Mouse (Mus musculus): ENCODE data around the gene Vdr. TPM values are rescaled to one million over a fixed set of nuclear protein-coding genes. Genes with fewer than 3 reads are reported as not detected.

Vdr gene
- polyA plus RNA-seq, 1 experiment from 2014 or later: 0.59 TPM

DNA sequence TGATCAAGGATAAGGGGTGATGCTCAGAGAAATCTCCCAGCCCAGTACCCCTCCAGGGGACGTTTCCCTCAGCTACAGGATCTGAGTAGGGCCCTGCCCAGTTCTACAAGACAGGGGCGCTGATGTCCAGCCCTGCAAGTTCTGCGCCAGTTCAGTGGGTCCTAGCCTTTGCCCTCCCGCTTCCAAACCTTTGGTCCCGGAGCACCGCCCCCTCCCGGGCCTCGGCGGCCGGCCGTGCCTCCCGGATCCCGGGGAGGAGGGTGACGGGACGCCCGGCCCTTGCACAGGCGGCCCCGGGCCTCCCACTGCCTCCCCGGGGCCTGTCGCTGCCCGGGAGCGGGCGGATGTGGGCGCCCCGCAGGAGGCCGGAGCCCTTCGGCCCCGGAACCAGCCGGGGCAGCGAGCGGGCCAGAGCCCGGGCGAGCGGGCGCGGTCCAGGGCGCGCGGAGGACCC is 79.6 kb downstream of the Vdr start:
- no peaks in the 10 kb centered on the region for H3K9me3 ChIP-seq
- peak; percentile 70 for DNase-seq (ENCODE audit: low spot score)
- H3K36me3 ChIP-seq (replicated peaks): 0 out of 2 replicates have a peak, but pooled peaks cover 4% of the 10 kb centered on the region
- under 1% methylated on average over 39 of the region's 39 CpGs for WGBS
- H3K4me3 ChIP-seq: peak overlapping the region; percentile 92
- H3K27me3 ChIP-seq (replicated peaks; ENCODE audit: low read depth, poor library complexity, severe bottlenecking): peaks cover 18% of the 10 kb centered on the region
- H3K27ac ChIP-seq (replicated peaks): peak overlapping the region; percentile 100
- H3K4me1 ChIP-seq: peaks cover 65% of the 10 kb centered on the region

DNA sequence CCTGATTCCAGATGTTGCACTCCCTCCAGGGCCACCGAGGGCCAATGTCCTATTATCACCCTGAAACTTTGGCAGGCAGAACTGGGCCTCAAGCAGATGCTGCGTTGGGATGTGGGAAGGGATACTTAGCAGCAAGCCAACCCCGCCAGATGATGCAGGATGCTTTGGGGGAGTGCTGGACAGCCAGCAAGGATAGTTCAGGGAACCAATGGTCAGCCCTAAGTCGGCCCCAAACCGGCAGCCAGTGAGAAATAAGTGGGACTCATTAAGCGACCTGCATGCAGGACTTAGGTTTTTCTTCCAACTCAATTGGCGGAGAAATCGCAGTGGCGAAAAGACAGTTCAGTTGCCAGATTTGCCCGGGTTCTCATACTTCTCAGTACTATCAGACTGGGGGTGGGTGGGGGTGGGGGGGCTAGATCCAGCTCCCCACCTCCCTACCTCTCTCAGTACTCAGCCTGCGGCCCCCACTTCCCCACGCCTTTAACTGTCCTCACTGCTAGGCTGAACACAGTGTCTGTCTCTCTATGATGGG is 80.1 kb downstream of the Vdr start:
- WGBS: 8% methylated on average over 12 of the region's 12 CpGs

DNA sequence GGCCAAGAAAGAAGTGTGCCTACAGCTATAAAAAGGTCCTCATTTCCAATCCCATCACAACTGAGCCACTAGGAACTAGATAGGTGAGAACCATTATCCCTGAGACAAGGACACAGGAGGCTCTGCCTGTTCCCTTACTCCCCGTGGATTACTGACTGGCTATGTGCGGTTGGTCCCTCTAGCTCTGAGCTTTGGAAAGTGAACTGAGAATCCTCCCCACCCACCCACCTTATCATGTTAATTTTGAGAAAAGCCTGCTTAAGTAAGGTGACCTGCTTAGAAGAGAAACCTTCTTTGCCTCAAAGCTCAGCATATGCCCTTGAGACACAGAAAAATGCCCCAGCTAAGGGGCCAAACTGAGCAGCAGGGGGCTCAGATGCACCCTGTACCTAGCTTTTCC is 81.0 kb downstream of the Vdr start:
- 0 out of 2 replicates have a peak, but pooled peaks cover 4% of the 10 kb centered on the region for H3K36me3 ChIP-seq (replicated peaks)
- DNase-seq (ENCODE audit: low spot score): no peak
- H3K27me3 ChIP-seq (replicated peaks; ENCODE audit: low read depth, poor library complexity, severe bottlenecking): peaks cover 21% of the 10 kb centered on the region
- H3K4me3 ChIP-seq: peak overlapping the region; percentile 92
- 59% methylated on average over 2 of the region's 2 CpGs for WGBS
- H3K27ac ChIP-seq (replicated peaks): peak overlapping the region; percentile 65
- H3K9me3 ChIP-seq: no peaks in the 10 kb centered on the region
- peaks cover 78% of the 10 kb centered on the region for H3K4me1 ChIP-seq

More for the DNA sequence above, 80.1 kb downstream of the Vdr start:
- Histone ChIP-seq H3K27ac (replicated peaks) (peak overlapping the region; percentile 100), H3K4me3 (peak overlapping the region; percentile 92), H3K27me3 (replicated peaks; ENCODE audit: low read depth, poor library complexity, severe bottlenecking) (peaks cover 21% of the 10 kb centered on the region), H3K9me3 (no peaks in the 10 kb centered on the region), H3K36me3 (replicated peaks) (0 out of 2 replicates have a peak, but pooled peaks cover 4% of the 10 kb centered on the region), H3K4me1 (peaks cover 70% of the 10 kb centered on the region)
- peak; percentile 31 for DNase-seq (ENCODE audit: low spot score)

DNA sequence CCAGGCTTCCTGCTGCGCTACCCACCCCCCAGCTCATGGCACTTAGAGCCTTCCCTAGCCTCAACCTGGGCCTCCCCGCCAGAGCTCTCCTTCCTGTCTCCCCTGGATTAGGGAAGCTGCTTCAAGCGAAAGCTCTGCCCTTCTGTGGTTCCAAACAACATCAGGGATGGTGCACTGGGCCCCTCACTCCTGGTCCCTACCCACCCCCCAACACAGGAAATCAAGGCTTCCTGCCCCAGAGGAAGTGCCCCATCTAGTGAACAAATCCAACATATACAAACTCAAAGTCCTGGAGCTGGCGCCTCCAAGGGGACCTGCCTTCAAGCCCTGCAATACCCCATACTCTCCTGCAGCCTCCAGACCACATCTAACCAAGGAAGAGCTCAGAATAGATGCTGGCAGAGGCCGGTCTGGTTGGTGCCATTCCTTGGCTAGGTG is 81.5 kb downstream of the Vdr start:
- DNase-seq (ENCODE audit: low spot score): peak; percentile 44
- Histone ChIP-seq H3K4me3 (peak overlapping the region; percentile 92), H3K36me3 (replicated peaks) (peaks cover 9% of the 10 kb centered on the region), H3K27me3 (replicated peaks; ENCODE audit: low read depth, poor library complexity, severe bottlenecking) (peaks cover 21% of the 10 kb centered on the region), H3K9me3 (no peaks in the 10 kb centered on the region), H3K4me1 (peaks cover 83% of the 10 kb centered on the region), H3K27ac (replicated peaks) (peak overlapping the region; percentile 65; the same call in 1 of the 2 replicates)
- 49% methylated on average over 5 of the region's 5 CpGs for WGBS

DNA sequence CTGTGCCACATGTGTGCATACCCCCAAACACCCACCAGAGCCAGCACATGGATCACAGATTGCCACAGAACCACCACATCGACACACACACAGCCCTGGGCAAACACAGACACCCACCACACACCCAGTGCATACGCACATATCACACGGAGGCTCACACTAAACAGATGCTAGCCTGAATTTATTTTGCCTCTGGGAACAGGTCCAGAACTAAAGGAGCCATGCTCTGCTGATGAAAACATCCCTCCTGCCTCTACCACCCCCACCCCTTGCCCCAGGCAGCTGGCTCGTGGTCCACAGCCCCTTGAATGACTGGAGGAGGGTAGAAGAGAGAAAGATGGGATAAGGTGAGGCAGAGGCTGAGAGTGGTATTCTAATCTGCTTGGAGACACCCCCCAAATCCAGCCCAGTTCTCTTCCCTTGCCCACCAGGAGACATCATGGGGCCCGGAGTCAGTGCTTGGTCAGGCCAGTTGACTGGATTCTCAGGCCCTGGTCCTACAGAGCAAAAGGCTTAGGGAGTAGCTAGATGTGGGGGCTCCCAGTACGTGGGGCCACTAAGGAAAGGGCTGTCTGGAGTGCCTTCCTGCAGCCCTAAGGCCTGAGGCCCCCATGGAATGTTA is 82.1 kb downstream of the Vdr start:
- H3K9me3 ChIP-seq: no peaks in the 10 kb centered on the region
- peak overlapping the region; percentile 92 for H3K4me3 ChIP-seq
- 56% methylated on average over 6 of the region's 6 CpGs for WGBS

DNA sequence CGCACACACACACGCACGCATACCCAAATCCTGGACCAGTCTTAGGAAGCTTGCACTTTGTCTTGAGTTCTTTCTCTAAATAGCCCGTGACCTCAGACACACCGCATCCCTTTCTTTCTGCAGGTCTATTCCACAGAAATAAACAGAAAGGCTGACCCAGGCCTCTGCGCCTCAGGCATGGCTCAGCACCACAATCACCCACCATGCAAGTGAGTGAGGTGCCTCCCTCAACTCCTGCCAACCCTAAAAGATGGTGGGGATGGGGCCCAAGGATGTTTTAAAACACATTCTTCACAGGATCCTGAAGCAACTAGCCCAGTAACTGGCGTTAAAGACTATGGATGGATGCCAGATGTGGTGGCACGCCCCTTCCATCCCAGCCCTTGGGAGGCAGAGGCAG is 83.0 kb downstream of the Vdr start:
- Histone ChIP-seq H3K4me3 (no peak overlapping the region), H3K36me3 (replicated peaks) (peaks cover 12% of the 10 kb centered on the region), H3K4me1 (peaks cover 90% of the 10 kb centered on the region), H3K27me3 (replicated peaks; ENCODE audit: low read depth, poor library complexity, severe bottlenecking) (peaks cover 15% of the 10 kb centered on the region; the same call in 1 of the 2 replicates), H3K27ac (replicated peaks) (no peak overlapping the region), H3K9me3 (no peaks in the 10 kb centered on the region)
- 87% methylated on average over 8 of the region's 8 CpGs for WGBS
- no peak for DNase-seq (ENCODE audit: low spot score)

More for the DNA sequence above, 82.1 kb downstream of the Vdr start:
- H3K27me3 ChIP-seq (replicated peaks; ENCODE audit: low read depth, poor library complexity, severe bottlenecking): peaks cover 15% of the 10 kb centered on the region; the same call in 1 of the 2 replicates
- no peak for DNase-seq (ENCODE audit: low spot score)
- H3K27ac ChIP-seq (replicated peaks): peak overlapping the region; percentile 65
- peaks cover 88% of the 10 kb centered on the region for H3K4me1 ChIP-seq
- peaks cover 12% of the 10 kb centered on the region for H3K36me3 ChIP-seq (replicated peaks)

DNA sequence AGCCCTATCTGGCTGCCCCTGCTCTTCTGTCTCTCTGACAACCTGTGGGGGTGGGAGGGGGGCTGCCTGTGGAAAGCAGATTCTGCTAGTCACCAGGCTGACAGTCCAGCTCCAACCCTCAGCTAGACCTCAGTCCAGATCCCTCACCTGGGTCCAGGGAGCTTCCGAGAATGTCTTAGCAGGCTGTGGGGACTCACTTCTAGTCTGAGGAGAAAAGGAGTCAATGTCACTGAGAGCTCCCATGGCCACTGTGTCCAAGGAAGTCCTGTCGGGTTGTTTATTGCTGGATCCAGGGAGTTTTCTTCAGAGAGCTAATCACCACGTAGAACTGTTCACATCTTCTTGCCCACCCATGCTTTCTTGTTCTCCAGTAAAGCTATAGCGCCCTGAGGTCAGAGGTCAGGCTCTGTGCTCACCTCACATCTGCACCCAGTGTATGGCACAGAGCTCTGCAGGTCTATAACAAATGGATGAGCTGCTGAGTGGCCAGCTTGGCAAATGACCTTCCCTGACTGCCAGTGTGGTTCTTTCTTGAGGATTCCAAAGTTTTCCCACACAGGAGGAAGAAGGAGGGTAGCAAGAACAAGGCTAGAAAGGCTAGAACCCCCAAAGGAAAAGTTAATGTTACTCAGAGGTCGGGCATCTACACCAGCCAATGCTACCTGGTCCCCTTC is 83.7 kb downstream of the Vdr start:
- DNase-seq (ENCODE audit: low spot score): no peak
- Histone ChIP-seq H3K4me3 (0 out of 2 replicates have a peak overlapping the region, but pooled peaks have one; percentile 2), H3K4me1 (peaks cover 90% of the 10 kb centered on the region), H3K36me3 (replicated peaks) (peaks cover 12% of the 10 kb centered on the region), H3K27me3 (replicated peaks; ENCODE audit: low read depth, poor library complexity, severe bottlenecking) (peaks cover 15% of the 10 kb centered on the region; the same call in 1 of the 2 replicates), H3K27ac (replicated peaks) (no peak overlapping the region; the same call in 1 of the 2 replicates), H3K9me3 (no peaks in the 10 kb centered on the region)
- WGBS: 75% methylated on average over 5 of the region's 5 CpGs

DNA sequence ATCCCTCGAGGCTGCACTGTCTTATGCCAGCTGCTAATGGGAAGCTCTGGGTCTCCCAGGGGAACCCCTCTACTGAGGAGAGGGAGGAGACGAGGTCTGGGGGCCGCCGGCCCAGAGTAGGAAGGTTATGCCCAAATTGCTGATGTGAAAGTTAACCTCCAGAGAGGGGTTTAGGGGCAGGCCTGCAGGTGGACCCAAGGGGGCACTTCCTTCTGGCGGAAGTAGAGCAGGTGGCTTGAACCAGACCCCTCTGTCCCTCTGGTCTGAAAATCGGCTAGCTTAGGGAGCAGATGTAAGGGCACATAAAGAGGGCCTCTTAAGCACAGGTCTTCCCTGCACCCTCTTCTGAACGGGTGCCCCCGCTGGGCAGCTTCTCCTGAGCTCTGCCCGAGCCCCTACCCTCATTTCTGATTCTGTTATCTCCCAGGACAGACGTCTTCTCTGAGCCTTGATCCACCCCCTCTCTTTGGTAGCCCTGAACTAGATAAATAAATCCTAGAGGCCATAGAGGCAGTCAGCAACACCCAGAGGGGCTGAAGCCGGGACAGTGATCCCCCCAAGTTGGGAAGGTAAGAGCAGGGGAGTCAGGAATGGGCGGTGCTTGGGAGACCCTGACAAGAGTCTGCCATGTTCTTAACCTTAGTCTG is 84.4 kb downstream of the Vdr start:
- peak overlapping the region; percentile 69 for H3K27ac ChIP-seq (replicated peaks)
- peaks cover 94% of the 10 kb centered on the region for H3K4me1 ChIP-seq
- no peaks in the 10 kb centered on the region for H3K9me3 ChIP-seq
- H3K4me3 ChIP-seq: peak overlapping the region; percentile 44
- 47% methylated on average over 12 of the region's 12 CpGs for WGBS
- H3K36me3 ChIP-seq (replicated peaks): peaks cover 12% of the 10 kb centered on the region
- peaks cover 15% of the 10 kb centered on the region; the same call in 1 of the 2 replicates for H3K27me3 ChIP-seq (replicated peaks; ENCODE audit: low read depth, poor library complexity, severe bottlenecking)
- DNase-seq (ENCODE audit: low spot score): no peak

DNA sequence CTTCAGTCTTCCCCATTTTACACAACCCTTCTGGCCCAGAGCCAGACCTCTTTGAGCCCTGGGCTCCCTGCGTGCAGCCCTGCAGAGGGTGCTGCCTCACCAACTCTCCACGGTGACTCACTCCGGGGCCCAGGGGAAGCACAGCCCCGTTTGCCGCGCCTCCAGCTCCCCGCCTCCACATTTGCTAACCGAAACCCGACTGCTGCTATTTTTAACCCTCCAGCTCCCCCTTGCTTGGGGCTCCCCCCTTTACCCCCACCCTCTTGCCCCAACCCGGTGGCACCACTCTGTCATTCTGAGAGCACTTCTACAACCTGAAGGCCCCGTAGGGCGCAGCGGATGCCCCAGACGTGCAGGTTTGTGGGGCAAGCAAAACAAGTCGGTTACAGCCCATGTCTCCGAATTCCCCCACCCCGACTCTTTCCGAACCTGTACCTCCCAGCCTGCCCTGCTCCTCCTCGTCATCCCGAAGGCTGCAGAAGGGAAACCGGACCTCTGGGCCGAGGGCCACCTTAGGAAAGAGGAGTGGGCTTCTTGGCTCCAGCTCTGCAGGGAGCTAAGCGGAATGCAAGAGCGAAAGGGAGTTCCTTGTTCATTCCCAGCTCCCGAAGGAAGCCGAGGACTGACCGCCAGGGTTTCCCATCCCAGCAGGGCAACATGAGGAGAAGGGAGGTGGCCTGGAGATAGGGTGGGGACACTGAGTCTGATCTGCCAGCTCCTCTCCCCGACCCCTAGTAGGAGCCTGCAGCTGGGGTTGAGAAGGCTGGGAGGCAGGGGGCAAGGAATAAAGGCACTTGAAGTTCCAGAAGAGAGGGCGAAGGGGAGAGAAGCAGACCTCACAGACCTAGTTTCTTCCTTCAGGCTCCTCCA is 85.1 kb downstream of the Vdr start:
- Histone ChIP-seq H3K4me1 (peaks cover 95% of the 10 kb centered on the region), H3K36me3 (replicated peaks) (peaks cover 17% of the 10 kb centered on the region), H3K9me3 (no peaks in the 10 kb centered on the region), H3K27ac (replicated peaks) (peak overlapping the region; percentile 69), H3K4me3 (peak overlapping the region; percentile 44), H3K27me3 (replicated peaks; ENCODE audit: low read depth, poor library complexity, severe bottlenecking) (peaks cover 15% of the 10 kb centered on the region; the same call in 1 of the 2 replicates)
- peak; percentile 50 for DNase-seq (ENCODE audit: low spot score)
- 11% methylated on average over 29 of the region's 29 CpGs for WGBS

DNA sequence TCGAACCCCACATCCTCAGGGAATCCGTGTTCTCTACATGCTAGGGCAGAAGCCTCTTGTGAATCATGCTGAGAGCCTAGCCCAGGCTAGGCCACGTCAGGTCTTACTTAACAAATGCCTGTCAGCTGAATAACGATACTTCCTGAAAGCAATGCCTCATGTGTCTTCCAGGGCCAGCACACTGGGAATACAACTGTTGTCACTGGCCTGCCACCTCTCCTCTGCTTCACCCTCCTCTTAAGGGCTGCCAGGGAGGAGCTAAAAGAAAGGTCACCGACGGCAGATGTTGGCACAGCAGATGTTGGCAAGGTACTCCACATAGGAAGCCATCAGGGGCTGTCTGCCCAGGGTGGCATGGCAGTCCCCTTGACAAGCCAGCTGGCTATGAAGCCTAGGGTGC is 86.4 kb downstream of the Vdr start:
- DNase-seq (ENCODE audit: low spot score): no peak
- Histone ChIP-seq H3K27ac (replicated peaks) (peak overlapping the region; percentile 48; the same call in 1 of the 2 replicates), H3K27me3 (replicated peaks; ENCODE audit: low read depth, poor library complexity, severe bottlenecking) (peaks cover 15% of the 10 kb centered on the region; the same call in 1 of the 2 replicates), H3K36me3 (replicated peaks) (peaks cover 20% of the 10 kb centered on the region), H3K4me1 (peaks cover 83% of the 10 kb centered on the region), H3K4me3 (no peak overlapping the region), H3K9me3 (no peaks in the 10 kb centered on the region)
- WGBS: 89% methylated on average over 6 of the region's 6 CpGs

DNA sequence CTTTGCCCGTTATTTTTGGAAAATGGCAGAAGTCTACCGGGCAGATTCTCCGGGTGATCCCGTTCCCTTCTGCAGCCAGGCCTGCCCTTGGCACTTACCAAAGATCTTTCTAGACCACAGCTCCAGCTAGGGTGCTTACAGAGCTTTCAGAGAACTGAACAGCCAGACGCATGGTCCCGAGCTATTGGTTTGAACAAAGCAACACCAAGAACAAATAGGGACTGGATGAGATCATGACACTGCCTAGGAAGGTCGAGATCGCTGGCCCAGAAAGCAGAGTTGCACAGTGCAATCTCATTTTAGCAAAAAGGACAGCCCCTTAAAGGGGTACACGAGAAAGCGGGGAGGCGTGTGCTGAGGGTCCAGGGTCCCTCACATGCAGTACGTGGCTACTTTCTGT is 87.0 kb downstream of the Vdr start:
- 83% methylated on average over 12 of the region's 12 CpGs for WGBS
- Histone ChIP-seq H3K4me1 (peaks cover 77% of the 10 kb centered on the region), H3K9me3 (no peaks in the 10 kb centered on the region), H3K27ac (replicated peaks) (no peak overlapping the region), H3K27me3 (replicated peaks; ENCODE audit: low read depth, poor library complexity, severe bottlenecking) (peaks cover 15% of the 10 kb centered on the region; the same call in 1 of the 2 replicates), H3K4me3 (no peak overlapping the region), H3K36me3 (replicated peaks) (peaks cover 20% of the 10 kb centered on the region)
- no peak for DNase-seq (ENCODE audit: low spot score)

All from embryonic facial prominence, embryonic 10.5 days (tissue).